Mouse (Mus musculus) adrenal gland, adult (tissue): ENCODE results near the gene Tle3.
A peak's percentile ranks its signal among the peaks of the same experiment; 100 is the strongest.

Experiments
- DNase-seq, 2 experiments: peaks; one replicate each; pipeline ENCODE4 v3.0.0; 2022 to 2023; ENCODE audit warnings: low spot score in 1 of 2; ENCODE audit not compliant: inconsistent age in 2 of 2

Gene Tle3

GRCm38 (mm10) chr9:61358933-61359332 lies 13.2 kb upstream of the Tle3 start:
- DNase-seq: no peak

DNA sequence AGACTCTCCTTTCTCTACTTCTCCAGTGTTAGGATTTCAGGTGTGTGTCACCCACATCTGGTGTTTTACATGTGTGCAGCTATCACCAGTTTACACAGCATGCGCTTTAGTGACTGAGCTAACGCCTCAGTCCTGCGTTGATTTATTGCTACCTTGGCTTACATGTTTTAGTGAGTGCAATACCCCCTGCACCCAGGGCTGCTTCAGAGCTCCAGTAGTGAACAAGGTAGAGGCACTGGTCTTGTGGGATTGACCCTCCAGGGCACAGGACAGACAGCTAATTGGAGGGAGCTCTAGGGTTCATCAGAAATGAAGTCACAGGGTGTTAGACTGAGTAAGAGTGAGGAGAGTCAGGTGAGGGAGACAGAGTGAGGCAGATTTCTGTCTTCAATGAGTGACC lies 12.4 kb upstream of the Tle3 start:
- DNase-seq: no peak

- no peak for DNase-seq
These were observed 12.0 kb upstream of the Tle3 start for GRCm38 (mm10) chr9:61360163-61360562.

GRCm38 (mm10) chr9:61360727-61361631 lies 11.2 kb upstream of the Tle3 start:
- DNase-seq: peak; percentile 32 to 61

DNA sequence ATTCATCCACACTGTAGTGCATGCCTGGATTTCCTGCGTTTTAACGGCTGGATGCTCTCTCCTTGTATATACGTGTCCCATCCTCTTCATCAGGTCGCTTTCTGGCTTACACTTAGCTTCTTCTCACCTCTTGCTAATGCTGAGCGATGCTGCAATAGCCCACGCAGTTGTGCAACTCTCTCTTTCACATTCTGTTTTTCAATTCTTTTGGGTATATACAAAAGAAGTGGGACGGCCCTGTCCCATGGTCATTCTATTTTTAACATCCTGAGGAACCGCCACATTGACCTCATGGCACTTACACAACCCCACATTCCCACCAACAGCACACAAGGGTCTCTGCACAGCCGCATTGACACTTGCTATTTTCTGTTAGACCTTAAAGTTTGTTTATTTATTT lies 9.0 kb upstream of the Tle3 start:
- DNase-seq: peak in 1 of 2 experiments; percentile 61

GRCm38 (mm10) chr9:61366108-61366507 lies 6.1 kb upstream of the Tle3 start:
- DNase-seq: no peak

DNA sequence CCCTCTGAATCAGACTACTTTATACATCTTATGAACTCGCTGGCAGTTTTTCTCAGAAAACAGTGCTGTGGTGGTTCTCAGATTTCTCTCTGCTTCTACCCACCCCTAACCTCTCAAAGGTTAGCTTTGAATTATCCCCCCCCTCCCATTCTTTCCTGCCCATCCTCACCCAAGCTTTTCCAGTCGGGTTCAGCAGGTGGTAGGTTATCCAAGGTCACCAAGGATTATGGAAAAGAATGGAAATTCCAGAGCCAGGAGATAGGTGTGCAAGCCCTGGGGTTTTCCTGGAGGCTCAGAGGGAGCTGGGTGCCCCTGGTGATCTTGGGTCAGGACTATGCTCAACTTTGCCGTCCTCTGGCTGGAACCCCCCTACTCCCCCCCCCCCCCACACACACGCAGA lies 5.0 kb upstream of the Tle3 start:
- DNase-seq: peak in 1 of 2 experiments; percentile 28

DNA sequence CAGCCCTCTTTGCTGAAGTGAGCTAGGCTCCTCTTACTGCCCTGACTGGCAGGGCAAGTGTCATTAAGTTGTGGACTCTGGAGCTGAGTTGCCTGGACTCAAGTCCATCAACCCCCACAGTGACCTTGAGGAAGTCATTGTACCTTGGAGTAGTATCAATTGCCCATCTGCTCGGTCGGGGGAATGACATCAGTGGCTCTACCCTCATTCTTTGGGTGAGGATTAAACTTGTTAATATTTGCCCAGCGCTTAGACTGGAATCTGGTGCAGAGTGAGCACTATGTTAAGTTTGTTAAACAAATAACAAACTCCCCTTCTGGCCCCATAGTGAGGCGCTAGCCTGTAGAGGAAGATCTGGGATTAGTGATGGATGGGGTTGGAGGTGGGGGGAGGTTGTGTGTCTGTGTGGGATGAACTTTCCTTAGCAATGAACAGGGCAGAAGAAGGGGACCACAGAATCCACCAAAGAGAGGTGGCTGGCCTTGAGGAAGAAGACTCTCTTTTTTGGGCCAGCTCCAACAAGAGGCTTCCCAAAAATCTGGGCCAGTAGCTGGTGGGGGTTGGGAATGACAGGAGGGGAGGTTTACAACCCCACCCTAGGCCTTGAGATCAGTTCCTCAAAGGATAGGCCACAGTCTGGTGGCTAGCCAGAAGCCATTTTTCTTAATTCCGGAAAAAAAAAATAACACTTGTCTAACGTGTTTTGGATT lies 4.2 kb upstream of the Tle3 start:
- DNase-seq: peak in 1 of 2 experiments; percentile 53

DNA sequence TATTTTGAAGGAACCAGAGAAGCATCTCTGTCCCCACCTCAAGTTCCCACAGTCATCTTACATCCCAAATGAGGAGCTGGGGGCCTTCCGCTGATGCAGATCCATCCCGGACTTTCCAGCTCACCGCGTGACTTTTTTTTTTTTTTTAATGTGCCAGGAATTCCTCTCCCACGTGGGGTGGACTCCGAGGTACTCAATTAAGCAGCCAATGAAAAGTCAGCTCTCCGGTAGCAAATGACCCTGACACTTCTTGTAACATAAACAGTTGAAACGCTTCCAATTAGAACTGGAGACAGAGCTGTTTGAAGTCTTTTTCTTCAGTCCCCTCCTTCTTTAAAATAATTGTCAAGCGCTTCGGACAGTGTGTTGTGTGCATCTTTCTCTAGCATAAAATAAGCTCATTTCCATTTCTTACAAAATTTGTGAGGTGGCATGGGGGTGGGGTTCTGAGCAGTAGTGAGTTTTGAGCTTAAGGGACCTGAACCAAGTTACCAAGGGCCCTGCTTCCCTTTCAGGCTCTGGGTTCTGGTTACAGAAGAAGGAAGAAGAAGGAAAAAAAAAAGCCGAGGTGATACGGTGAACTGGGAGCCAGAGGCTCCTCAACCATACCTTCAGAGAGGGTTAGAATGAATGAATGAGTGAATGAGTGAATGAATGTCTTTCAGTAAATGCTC lies 3.5 kb upstream of the Tle3 start:
- peak; percentile 83 to 94 for DNase-seq

DNA sequence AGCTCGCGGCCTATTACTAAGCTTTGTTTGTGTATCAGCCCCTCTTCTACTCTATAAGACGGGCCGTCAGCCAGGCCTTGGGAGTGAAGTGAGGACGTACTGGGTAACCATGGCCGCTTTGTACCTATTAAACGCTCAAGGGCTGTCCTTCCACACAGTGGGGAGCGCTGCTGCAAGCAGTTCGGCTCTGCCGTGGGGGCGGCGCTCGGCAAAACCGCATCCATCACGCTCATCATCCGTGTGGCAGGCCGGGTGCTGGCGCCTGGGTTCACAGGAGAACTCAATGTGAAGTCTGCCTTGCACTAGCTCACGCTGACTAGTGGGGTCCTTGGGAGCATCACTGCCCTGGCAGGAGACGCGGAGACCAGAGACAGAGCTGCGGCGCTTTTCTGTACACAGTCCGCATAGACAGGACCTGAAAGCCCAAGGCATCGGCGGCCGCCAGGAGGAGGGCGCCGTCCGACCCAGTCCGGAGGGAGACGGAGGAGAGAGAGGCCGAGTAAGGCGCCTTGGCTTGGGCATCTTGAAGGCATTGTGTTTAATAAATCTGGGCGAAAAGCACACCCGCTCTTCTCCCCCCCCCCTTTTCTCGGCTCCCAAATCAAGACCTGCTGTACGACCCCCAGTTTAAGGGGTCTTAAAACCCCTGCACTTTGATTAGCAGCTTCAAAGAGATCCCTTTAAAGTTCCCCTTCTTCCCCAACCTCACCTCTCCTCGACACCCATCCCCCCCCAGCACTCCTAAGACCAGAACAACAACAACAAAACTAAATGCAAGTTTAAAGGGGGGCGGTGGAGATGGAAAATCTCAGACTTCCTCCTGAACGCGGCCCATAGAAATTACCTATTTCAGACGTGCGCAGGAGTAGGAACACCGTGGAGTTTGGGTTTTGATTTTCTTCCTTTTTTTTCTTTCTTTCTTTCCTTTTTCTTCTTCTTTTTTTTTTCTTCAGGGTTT lies 2.6 kb upstream of the Tle3 start:
- DNase-seq: peak; percentile 92 to 94

GRCm38 (mm10) chr9:61370454-61370888 lies 1.7 kb upstream of the Tle3 start:
- peak; percentile 99 to 100 for DNase-seq

GRCm38 (mm10) chr9:61370889-61371754 lies 1.0 kb upstream of the Tle3 start:
- peak; percentile 81 to 93 for DNase-seq

DNA sequence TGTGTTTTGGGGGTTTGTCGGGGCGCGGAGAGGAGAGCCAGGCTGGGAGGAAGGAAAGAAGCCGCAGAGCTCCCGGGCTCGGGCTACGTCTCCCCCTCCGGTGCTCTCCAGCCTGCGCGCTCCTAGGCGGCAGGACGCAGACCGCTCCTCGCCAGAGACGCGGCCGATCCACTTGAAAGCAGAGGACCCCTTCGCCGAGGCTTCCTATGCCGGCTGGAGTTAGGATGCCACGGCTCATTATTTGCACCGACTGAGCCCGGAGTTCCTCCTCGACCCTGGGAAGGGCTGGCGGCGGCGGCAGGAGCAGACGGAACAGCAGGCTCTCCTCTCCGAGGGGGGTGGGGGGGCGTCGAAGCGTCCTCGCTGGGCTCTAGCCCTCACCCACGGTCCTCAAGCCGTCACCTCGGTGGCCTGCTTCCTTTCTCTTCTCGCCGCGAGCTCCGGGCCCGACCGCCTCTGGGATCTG lies 377 bp downstream of the Tle3 start:
- no peak for DNase-seq

- peak; percentile 66 to 86 for DNase-seq
These were observed 939 bp downstream of the Tle3 start for GRCm38 (mm10) chr9:61372976-61373633.

DNA sequence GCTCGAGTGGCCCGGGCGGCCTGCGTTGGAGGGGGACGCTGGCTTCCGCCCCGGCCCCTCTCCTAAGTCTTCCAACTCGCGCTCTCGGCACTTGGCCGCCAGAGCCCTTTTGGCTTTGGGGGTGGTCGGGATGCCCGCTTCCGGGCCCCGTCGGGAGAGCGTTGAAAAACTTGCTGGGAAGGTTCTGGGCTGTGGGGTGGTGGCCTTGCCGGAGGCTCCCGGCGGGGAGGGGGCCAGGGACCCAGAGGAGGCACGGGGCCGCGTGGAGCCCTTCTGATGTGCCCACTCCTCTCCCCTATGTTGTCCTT lies 1.4 kb downstream of the Tle3 start:
- DNase-seq: peak; percentile 61 to 82

DNA sequence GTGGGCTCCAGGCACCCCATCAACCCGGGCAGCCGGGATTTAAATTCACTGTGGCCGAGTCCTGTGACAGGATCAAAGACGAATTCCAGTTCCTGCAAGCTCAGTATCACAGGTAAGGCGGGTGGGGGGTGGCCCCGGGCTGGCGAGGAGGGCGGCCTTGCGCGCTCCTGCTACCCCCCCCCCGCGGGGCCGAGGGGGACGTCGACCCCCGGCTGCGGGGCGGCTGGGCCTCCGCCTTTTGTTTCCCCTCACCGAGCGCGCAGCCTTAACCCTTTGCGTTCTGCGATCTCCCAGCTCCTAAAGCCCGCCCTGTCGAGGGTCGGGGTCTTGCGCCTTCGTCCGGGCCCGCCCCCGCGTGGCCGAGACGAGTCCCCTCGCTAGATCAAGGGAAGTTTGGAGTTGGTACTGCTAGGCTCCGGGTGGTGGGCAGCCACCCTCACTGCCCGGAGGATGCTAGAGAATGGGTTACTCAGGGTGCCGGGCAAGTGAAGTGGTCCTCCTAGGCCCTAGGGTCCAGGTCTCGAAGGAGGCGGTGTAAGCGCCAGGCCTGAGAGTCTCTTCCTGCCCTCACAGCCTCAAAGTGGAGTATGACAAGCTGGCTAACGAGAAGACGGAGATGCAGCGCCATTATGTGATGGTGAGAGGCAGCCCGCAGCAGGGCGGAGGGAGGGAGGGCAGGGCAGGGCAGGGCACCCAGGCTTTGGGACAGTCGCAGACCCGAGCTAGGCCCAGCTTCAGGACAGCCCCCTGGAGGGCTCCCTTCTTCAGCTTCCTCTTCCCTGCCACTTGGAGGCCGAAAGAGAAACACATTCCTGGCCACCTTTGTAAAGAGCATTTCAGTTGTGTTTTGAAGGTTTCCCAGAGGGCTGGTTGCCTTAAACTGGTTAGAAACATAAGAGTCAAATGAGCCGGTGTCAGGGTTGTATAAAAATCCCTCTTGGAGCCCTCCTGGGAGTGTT lies 2.1 kb downstream of the Tle3 start:
- peak; percentile 53 to 88 for DNase-seq

DNA sequence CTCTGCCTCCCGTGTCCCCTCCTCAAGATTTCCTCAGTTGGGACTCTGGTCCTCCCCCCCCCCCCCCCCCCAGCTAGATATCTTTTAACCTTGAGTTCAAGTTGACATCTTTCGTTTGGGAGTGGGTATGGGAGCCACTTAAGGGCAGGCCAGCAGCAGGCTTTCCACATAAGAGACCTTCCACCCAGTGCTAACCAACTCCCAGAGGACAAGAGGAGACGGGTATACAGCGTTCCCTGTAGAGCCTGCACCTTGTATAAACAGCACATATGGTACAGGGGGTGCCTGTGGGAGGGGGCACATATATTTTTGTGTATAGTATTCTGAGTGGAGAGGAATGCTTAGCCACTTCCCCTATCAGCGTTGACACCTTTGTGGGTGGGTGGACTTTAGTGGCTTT lies 2.8 kb downstream of the Tle3 start:
- peak in 1 of 2 experiments; percentile 66 for DNase-seq
